Mouse (Mus musculus) left cerebral cortex, adult 9 months (tissue): ENCODE data around the gene Mbd3.

Experiments used
- DNase-seq, 2 experiments: peaks; one replicate each; pipeline ENCODE4 v3.0.0; 2022; ENCODE audit warnings: low spot score in 2 of 2

Gene Mbd3

GRCm38 (mm10) chr10:80399191-80399972 is at the start of gene Mbd3:
Gene Mbd3, minus strand, starts transcription at chr10:80399550.
- peak; percentile 99 to 100 for DNase-seq

GRCm38 (mm10) chr10:80445898-80446601 is 46.7 kb upstream of the Mbd3 start:
- DNase-seq, result peak in 1 of 2 experiments; percentile 79

GRCm38 (mm10) chr10:80445052-80445451 is 45.7 kb upstream of the Mbd3 start:
- no peak for DNase-seq

- no peak for DNase-seq
Observed at GRCm38 (mm10) chr10:80444339-80445045, 45.1 kb upstream of the Mbd3 start.

- no peak for DNase-seq
Observed at GRCm38 (mm10) chr10:80443575-80444278, 44.4 kb upstream of the Mbd3 start.

- DNase-seq, result no peak
Observed at GRCm38 (mm10) chr10:80442989-80443388, 43.6 kb upstream of the Mbd3 start.

GRCm38 (mm10) chr10:80441598-80441997 is 42.2 kb upstream of the Mbd3 start:
- DNase-seq, result no peak

- DNase-seq, result no peak
Observed at GRCm38 (mm10) chr10:80440031-80440430, 40.7 kb upstream of the Mbd3 start.

- DNase-seq, result no peak
Observed at GRCm38 (mm10) chr10:80437973-80438372, 38.6 kb upstream of the Mbd3 start.

- DNase-seq, result no peak
Observed at GRCm38 (mm10) chr10:80436276-80436675, 36.9 kb upstream of the Mbd3 start.

- DNase-seq, result no peak
Observed at GRCm38 (mm10) chr10:80435764-80436163, 36.4 kb upstream of the Mbd3 start.

GRCm38 (mm10) chr10:80434823-80435222 is 35.5 kb upstream of the Mbd3 start:
- DNase-seq, result no peak

GRCm38 (mm10) chr10:80434233-80434592 is 34.9 kb upstream of the Mbd3 start:
- DNase-seq, result no peak

GRCm38 (mm10) chr10:80433513-80434232 is 34.3 kb upstream of the Mbd3 start, which contains the start of gene Tcf3:
Gene Tcf3, minus strand, starts transcription at chr10:80433647.
- peak; percentile 97 to 98 for DNase-seq

- DNase-seq, result peak in 1 of 2 experiments; percentile 39
Observed at GRCm38 (mm10) chr10:80432936-80433512, 33.7 kb upstream of the Mbd3 start.

GRCm38 (mm10) chr10:80432387-80432785 is 33.0 kb upstream of the Mbd3 start:
- DNase-seq, result no peak

GRCm38 (mm10) chr10:80431570-80432386 is 32.4 kb upstream of the Mbd3 start:
- DNase-seq, result no peak

GRCm38 (mm10) chr10:80430375-80430980 is 31.1 kb upstream of the Mbd3 start:
- no peak for DNase-seq

- DNase-seq, result no peak
Observed at GRCm38 (mm10) chr10:80429800-80430199, 30.4 kb upstream of the Mbd3 start.
